Mouse (Mus musculus) urinary bladder, postnatal 36 days (tissue): ENCODE measurements around the gene Olfr895.

Source experiments
- DNase-seq, 2 experiments: peaks; one replicate each; pipeline ENCODE4 v3.0.0; 2022; ENCODE audit warnings: low spot score in 2 of 2, mixed read lengths in 1 of 2

Olfr895 gene

GRCm38 (mm10) chr9:38267551-38267950 is at the start of gene Olfr895:
TSS of gene Olfr895 (plus strand) at chr9:38267851.
- DNase-seq, result no peak

GRCm38 (mm10) chr9:38252474-38252873 is 15.2 kb upstream of the Olfr895 start, which contains the start of gene Olfr143:
TSS of gene Olfr143 (plus strand) at chr9:38252774.
- DNase-seq, result no peak

GRCm38 (mm10) chr9:38290807-38291206 is 23.2 kb downstream of the Olfr895 start, which contains the start of gene Olfr896-ps1:
TSS of gene Olfr896-ps1 (plus strand) at chr9:38291107.
- no peak for DNase-seq
